Mouse (Mus musculus): Measurements from ENCODE around the gene Vmn1r203.
"Not testable (repeated sequence)": the region's sequence is repeated elsewhere in the genome, so short reads cannot be mapped to it uniquely, and the experiment has no call there.

Gene Vmn1r203

GRCm38 (mm10) chr13:22517814-22518213 is at the start of gene Vmn1r203:
Gene Vmn1r203, plus strand, starts transcription at chr13:22518114.
- no peak for DNase-seq (ENCODE audit: low spot score)

- no peak for DNase-seq (ENCODE audit: low spot score)
Observed at GRCm38 (mm10) chr13:22471623-22472022, 46.3 kb upstream of the Vmn1r203 start, which contains the start of gene Vmn1r201. Gene Vmn1r201, plus strand, starts transcription at chr13:22471923.

GRCm38 (mm10) chr13:22502431-22502830 is 15.5 kb upstream of the Vmn1r203 start:
- no peak for DNase-seq (ENCODE audit: low spot score)

GRCm38 (mm10) chr13:22505281-22505680 is 12.6 kb upstream of the Vmn1r203 start, which contains the start of gene Vmn1r202:
Gene Vmn1r202, minus strand, starts transcription at chr13:22505381.
- DNase-seq (ENCODE audit: low spot score): no peak

GRCm38 (mm10) chr13:22552898-22553297 is 35.0 kb downstream of the Vmn1r203 start, which contains the start of gene Vmn1r204:
Gene Vmn1r204, plus strand, starts transcription at chr13:22553198.
- not testable (repeated sequence) for DNase-seq (ENCODE audit: low spot score)

- DNase-seq (ENCODE audit: low spot score): not testable (repeated sequence)
Observed at GRCm38 (mm10) chr13:22574911-22575310, 57.0 kb downstream of the Vmn1r203 start.
